Mouse (Mus musculus) small intestine, adult 2 months (tissue): ENCODE results near the gene Rph3a.

Source experiments
- CTCF ChIP-seq: fragments of 200-500 bp; IDR thresholded peaks from 2 replicates; pipeline ENCODE4 v1.5.1; 2012; ENCODE audit warnings: low read depth, mild to moderate bottlenecking, control low read depth, inconsistent platforms, low read length, moderate library complexity, mixed read lengths; ENCODE audit not compliant: insufficient replicate concordance, insufficient read length; ENCODE audit errors: extremely low read depth
- POLR2A ChIP-seq: fragments of 200-500 bp; IDR thresholded peaks from 2 replicates; pipeline ENCODE4 v1.6.1; 2012; ENCODE audit warnings: low read depth, mild to moderate bottlenecking, control low read depth, inconsistent platforms, low read length, moderate library complexity

DNA sequence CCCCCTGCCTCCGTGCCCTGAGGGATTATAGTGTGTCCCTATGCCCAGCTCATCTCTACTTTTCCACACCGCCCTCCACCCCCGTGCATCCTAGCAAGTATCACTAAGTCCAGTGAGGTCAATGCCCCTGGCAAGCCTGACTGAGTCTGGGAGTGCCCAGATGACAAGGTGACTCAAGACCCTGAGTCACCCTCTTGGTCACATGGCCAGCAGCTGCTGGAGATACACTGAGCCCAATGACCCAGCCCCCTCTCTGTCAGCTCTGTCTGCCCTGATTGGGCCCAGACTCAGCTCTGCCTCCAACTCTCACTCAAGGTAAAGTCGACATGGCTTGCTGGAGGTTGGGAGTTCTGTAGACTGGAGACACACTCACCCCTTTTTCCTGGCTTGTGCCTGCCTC is 72.1 kb downstream of the Rph3a start:
- no peak for TF ChIP-seq CTCF
- no peak for TF ChIP-seq POLR2A
